Mouse (Mus musculus) thymus, adult 2 months (tissue): ENCODE results near the gene Fzd5. TPM values are rescaled to one million over a fixed set of nuclear protein-coding genes. Genes with fewer than 3 reads are reported as not detected.

Experiments used
- DNase-seq: peaks from one replicate; pipeline ENCODE4 v3.0.0; 2021
- H3K27ac ChIP-seq: fragments of 200-500 bp; 2 replicates; pipeline ENCODE4 v1.5.1; 2012; ENCODE audit warnings: low read length, control low read depth; ENCODE audit not compliant: control insufficient read depth, insufficient read depth
- H3K27me3 ChIP-seq: fragments of 200-500 bp; 2 replicates; pipeline ENCODE4 v1.6.1; 2012; ENCODE audit warnings: mild to moderate bottlenecking, low read length, moderate library complexity, mixed read lengths; ENCODE audit not compliant: control insufficient read depth, insufficient read depth
- H3K36me3 ChIP-seq: fragments of 200-500 bp; 2 replicates; pipeline ENCODE4 v1.6.1; 2012; ENCODE audit warnings: mild to moderate bottlenecking, low read length, moderate library complexity; ENCODE audit not compliant: control insufficient read depth, insufficient read depth
- H3K4me1 ChIP-seq: fragments of 200-500 bp; replicated peaks from 2 replicates; pipeline ENCODE4 v1.6.1; 2012; ENCODE audit warnings: low read length; ENCODE audit not compliant: control insufficient read depth, insufficient read depth
- H3K4me3 ChIP-seq: fragments of 200-500 bp; 2 replicates; pipeline ENCODE4 v1.5.1; 2012; ENCODE audit warnings: mild to moderate bottlenecking, low read length, control low read depth, moderate library complexity; ENCODE audit not compliant: control insufficient read depth, insufficient read depth
- CTCF ChIP-seq: fragments of 200-500 bp; IDR thresholded peaks from 2 replicates; pipeline ENCODE4 v1.5.1; 2012; ENCODE audit warnings: mild to moderate bottlenecking, control low read depth, low read length, moderate library complexity, borderline replicate concordance; ENCODE audit not compliant: control insufficient read depth, poor library complexity, insufficient read depth; ENCODE audit errors: extremely low read depth
- POLR2A ChIP-seq: fragments of 200-500 bp; IDR thresholded peaks from 2 replicates; pipeline ENCODE4 v1.6.1; 2012; ENCODE audit warnings: mild to moderate bottlenecking, low read length, control low read depth, moderate library complexity; ENCODE audit not compliant: control insufficient read depth, poor library complexity, insufficient read depth; ENCODE audit errors: extremely low read depth
- WGBS: fragments of 180-500 bp; shearing (Covaris S2); methylation state at CpG from one replicate; pipeline ENCODE4 v1.1.7; 2018; 5-methylcytosine and 5-hydroxymethylcytosine counted together
- polyA plus RNA-seq: library from polyadenylated mRNA; depleted of rRNA; stranded (reverse); fragments of >200 nt; gene quantifications from 2 replicates; pipeline ENCODE4 v1.2.3, GENCODE M21; 2012

Fzd5 gene
- polyA plus RNA-seq, 1 experiment = 8.2 TPM

DNA sequence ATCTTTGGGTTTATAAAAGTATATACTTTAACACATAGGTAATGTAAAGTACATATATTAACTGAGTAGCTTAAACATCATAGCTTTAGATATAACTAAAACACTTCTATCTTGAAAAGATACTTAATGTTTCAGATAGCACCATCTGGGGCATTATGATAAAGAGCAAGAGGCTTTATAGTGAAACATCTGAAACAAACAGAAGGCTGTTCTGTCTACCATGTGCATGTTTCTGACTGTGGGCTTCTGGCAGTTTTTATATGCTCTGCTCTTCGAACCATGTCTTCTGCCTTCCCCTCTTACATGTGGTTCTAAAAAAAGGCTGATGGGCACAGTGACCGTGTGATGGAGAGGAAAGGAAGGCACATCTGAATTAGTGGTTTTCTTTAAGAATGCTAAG is 30.9 kb downstream of the Fzd5 start:
- TF ChIP-seq CTCF = no peak
- TF ChIP-seq POLR2A = no peak
- no peak for DNase-seq
- Histone ChIP-seq H3K4me3 (no peak overlapping the region), H3K36me3 (no peaks in the 10 kb centered on the region), H3K27ac (no peak overlapping the region), H3K4me1 (no peaks in the 10 kb centered on the region), H3K27me3 (no peaks in the 10 kb centered on the region)
- WGBS = 99% methylated on average over 2 of the region's 2 CpGs

DNA sequence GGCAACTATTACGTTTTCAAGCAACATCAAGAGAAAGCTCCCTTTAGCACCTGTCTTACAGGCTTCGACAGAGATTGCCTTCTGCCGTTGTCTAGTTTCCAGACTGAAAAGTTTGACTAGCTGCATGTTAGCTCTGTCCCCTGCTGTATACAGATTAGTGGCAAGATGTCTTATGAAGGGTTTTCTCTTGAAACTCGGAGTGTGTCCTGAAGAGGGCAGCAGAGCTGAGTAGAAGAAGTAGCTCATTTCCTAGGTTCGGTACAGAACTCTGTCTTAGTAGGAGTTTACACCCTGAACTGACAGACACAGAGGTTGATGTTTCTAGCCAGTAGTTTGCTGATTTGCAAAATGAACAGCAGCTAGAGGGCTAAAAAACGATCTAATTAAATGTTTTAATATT is 32.3 kb downstream of the Fzd5 start:
- H3K4me1 ChIP-seq = no peaks in the 10 kb centered on the region
- WGBS = 51% methylated on average over 6 of the region's 6 CpGs
- no peak overlapping the region for H3K4me3 ChIP-seq
- DNase-seq = peak; percentile 74
- H3K36me3 ChIP-seq = no peaks in the 10 kb centered on the region
- no peak overlapping the region for H3K27ac ChIP-seq
- H3K27me3 ChIP-seq = no peaks in the 10 kb centered on the region
- TF ChIP-seq POLR2A = no peak
- TF ChIP-seq CTCF = no peak

DNA sequence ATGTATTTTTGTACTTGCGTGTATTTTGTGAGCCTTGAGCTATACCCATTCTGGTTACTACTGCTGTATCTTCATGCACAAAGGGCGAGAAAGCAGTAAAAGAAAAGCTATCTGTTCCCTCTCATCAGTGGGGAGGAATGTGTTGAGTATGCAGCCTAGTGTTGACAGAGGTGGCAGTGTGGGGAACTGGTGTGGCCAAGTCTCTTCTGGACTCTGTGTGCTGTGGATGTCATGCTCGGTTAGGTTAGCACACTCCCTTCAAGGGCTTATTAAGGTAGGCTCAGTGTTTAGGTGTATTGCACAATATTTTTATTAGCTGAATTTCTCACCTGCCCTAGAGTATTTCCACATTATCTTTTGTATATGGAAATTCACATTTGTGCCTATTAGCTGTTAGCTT is 35.8 kb downstream of the Fzd5 start:
- DNase-seq = no peak
- Histone ChIP-seq H3K27ac (no peak overlapping the region), H3K4me1 (no peaks in the 10 kb centered on the region), H3K27me3 (no peaks in the 10 kb centered on the region), H3K4me3 (no peak overlapping the region), H3K36me3 (no peaks in the 10 kb centered on the region)
- no peak for TF ChIP-seq CTCF
- no peak for TF ChIP-seq POLR2A
- 92% methylated on average over 3 of the region's 3 CpGs for WGBS

DNA sequence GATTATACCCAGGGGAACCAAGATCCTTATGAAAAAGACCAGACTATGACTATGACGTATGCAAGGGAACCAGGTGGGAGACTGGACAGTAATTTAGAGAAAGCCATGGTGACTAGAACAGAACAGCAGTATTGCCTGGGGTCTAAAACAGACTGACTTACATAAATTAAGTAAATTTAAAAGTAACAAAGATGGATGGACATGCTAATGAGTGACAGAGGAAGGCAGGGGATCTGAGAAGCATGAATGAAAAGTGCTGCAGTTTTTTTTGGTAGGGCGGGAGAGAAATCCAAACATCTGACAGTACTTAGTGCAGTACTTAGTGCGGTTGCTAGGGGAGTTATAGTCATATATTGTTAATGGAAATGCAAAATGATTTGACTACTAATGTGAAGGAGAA is 42.4 kb downstream of the Fzd5 start:
- Histone ChIP-seq H3K4me3 (no peak overlapping the region), H3K27ac (no peak overlapping the region), H3K4me1 (no peaks in the 10 kb centered on the region; the same call in 1 of the 2 replicates), H3K27me3 (no peaks in the 10 kb centered on the region), H3K36me3 (no peaks in the 10 kb centered on the region)
- WGBS = 97% methylated on average over 3 of the region's 3 CpGs
- no peak for DNase-seq
- no peak for TF ChIP-seq CTCF
- no peak for TF ChIP-seq POLR2A

DNA sequence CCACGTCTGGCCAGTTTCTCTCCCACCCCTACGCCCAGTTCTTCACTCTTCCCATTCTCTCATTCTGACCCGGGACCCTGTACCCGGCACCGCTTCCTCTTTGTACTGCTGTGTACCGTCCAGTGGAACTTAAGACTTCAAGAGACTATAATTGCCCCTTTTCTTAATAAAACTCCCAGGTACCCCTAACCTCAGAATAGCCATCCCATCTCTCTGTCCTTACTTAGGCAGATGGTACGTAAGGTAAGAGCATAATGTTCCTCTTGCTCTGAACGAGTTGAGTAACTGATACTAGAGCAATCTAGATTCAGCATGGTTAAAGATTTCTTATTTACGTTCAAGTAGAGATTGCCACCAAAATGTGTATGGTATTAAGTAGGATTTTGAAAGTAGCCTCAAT is 46.0 kb downstream of the Fzd5 start:
- H3K27ac ChIP-seq = no peak overlapping the region
- TF ChIP-seq CTCF = no peak
- TF ChIP-seq POLR2A = no peak

DNA sequence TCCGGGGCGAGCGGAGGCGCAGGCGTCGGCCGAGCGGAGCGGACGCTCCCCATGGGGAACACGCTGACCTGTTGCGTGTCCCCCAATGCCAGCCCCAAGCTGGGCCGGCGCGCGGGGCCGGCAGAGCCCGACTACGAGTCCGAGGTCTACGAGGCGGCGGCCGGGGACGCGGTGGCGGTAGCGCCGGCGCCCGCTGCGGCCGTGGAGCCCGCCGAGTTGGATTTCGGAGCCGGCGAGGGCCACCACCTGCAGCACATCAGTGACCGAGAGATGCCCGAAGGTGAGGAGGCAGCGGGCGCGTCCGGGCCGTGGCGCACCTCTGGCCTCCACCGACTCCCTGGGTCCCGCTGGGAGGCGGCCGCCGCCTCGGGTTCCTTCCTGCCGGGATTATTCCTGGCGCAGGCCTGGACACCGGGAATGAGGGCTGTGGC is 46.4 kb downstream of the Fzd5 start:
- TF ChIP-seq CTCF (no peak), POLR2A (no peak)
- DNase-seq = no peak
- under 1% methylated on average over 40 of the region's 55 CpGs for WGBS
- Histone ChIP-seq H3K4me3 (peak overlapping the region; percentile 74), H3K27me3 (no peaks in the 10 kb centered on the region), H3K4me1 (peaks cover 2% of the 10 kb centered on the region; the same call in 1 of the 2 replicates), H3K36me3 (no peaks in the 10 kb centered on the region), H3K27ac (no peak overlapping the region)

More for the DNA sequence above, 46.0 kb downstream of the Fzd5 start:
- 13% methylated on average over 9 of the region's 9 CpGs for WGBS
- DNase-seq = no peak
- Histone ChIP-seq H3K36me3 (no peaks in the 10 kb centered on the region), H3K27me3 (no peaks in the 10 kb centered on the region), H3K4me3 (peak overlapping the region; percentile 74), H3K4me1 (peaks cover 2% of the 10 kb centered on the region; the same call in 1 of the 2 replicates)
